Mouse (Mus musculus): ENCODE measurements at regions not wholly inside any gene's neighbourhood (a gene's known extent, or its start where the extent isn't known, plus 50 kb on each side); places are given as distances from the start of the nearest gene placed in this dataset.

DNA sequence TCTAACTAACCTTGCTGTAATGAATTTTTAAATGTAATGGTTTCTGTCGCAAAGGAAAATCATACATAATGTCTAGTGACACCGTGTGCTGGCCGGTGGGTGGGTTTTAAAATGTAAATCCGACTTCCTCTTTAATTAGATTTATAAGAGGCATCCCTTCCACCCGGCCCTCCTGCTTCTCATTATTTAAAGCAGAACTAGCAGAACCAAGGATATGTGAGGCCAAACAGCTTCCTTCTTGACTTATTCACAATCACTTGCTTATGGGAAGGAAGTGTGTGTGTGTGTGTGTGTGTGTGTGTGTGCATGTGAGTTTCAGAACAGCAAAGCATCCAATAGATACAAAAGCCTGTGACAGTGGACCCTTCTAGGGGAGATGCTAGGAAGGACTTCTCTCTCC is 189.1 kb upstream of the Irx3 start:
- no peak for TF ChIP-seq CTCF (IDR thresholded peaks at IDR 0.05; ENCODE audit: control insufficient read depth, insufficient read depth, insufficient read length)
- no peak for TF ChIP-seq MYOD1 (IDR thresholded peaks at IDR 0.05; ENCODE audit: control insufficient read depth, insufficient read length, low read depth)
- no peak for TF ChIP-seq CEBPB (IDR thresholded peaks at IDR 0.05; ENCODE audit: low read depth)
- TF ChIP-seq MYOG (IDR thresholded peaks at IDR 0.05; ENCODE audit: control insufficient read depth, extremely low read depth, insufficient read length): no peak
- no peak for TF ChIP-seq USF1 (IDR thresholded peaks at IDR 0.05; ENCODE audit: low read depth)
- no peak for TF ChIP-seq MAX (IDR thresholded peaks at IDR 0.05)
- TF ChIP-seq FOSL1 (IDR thresholded peaks at IDR 0.05; ENCODE audit: insufficient read depth, low read length, poor library complexity, severe bottlenecking): no peak

Data from C2C12 (cell line).